In the genomic region with DNA sequence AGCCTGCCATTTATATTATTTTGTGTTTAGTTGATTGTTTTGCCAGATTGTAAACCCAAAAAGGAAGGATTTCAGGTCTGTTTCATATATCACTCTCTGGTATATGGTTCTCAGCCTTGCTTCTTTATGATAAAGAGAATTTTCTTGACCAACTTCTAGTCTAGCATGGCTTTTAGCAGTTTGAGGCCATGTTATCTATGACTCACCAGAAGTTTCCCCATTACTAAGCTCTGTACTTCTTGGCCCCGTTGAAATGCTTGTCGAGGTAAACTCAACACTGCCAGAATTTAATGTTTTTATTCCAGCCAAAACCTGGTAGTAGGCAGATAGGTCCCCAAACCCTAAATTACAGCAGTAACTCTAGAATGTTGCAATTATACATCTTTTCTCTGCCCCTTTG, we compare ENCODE assay signal across 8 mouse cellular contexts. TPM values are rescaled to one million over a fixed set of nuclear protein-coding genes. Genes with fewer than 3 reads are reported as not detected.
DNase-seq lines count a peak whose midpoint lies in the region; ATAC-seq and TF ChIP-seq lines count a peak whose summit lies in the region.

No protein-coding gene starts in this region.

- peaks cover 46% of the 10 kb centered on the region for H3K79me3 ChIP-seq in C2C12 (ENCODE audit: low read depth)

- peak overlapping the region; percentile 99 for H3K4me3 ChIP-seq in heart, embryonic 10.5 days
- H3K4me3 ChIP-seq in C2C12 (ENCODE audit: insufficient read depth, poor library complexity, severe bottlenecking): peak overlapping the region; percentile 96
- peak overlapping the region; percentile 67 for H3K4me3 ChIP-seq in forebrain, embryonic 15.5 days
- no peak overlapping the region for H3K4me3 ChIP-seq in liver, embryonic 14.5 days (ENCODE audit: insufficient read depth in 1 of 2, low read depth in 2 of 2, low read length in 2 of 2)

- TF ChIP-seq CTCF in C2C12 (IDR thresholded peaks at IDR 0.05; ENCODE audit: control insufficient read depth, insufficient read depth, insufficient read length): no peak
- TF ChIP-seq CTCF in liver, embryonic 14.5 days (IDR thresholded peaks at IDR 0.05; ENCODE audit: low read depth): no peak

- TF ChIP-seq EP300 in liver, embryonic 14.5 days (IDR thresholded peaks at IDR 0.05; ENCODE audit: low read depth): no peak

- peaks cover 37% of the 10 kb centered on the region for H3K4me1 ChIP-seq in heart, embryonic 10.5 days
- H3K4me1 ChIP-seq in forebrain, embryonic 15.5 days: peaks cover 37% of the 10 kb centered on the region
- H3K4me1 ChIP-seq in liver, embryonic 14.5 days (replicated peaks; ENCODE audit: control insufficient read depth in 2 of 2, insufficient read depth in 2 of 2, low read length in 1 of 2): peaks cover 40 to 43% of the 10 kb centered on the region in 2 experiments

- WGBS in heart, embryonic 10.5 days: 58% methylated on average over 2 of the region's 2 CpGs
- WGBS in forebrain, embryonic 15.5 days: 68% methylated on average over 2 of the region's 2 CpGs
- whole genome bisulfite sequencing in liver, embryonic 14.5 days (ENCODE audit: insufficient replicate concordance): 20% methylated on average over 2 of the region's 2 CpGs

- H3K4me2 ChIP-seq in forebrain, embryonic 15.5 days (replicated peaks): peak overlapping the region; percentile 62
- H3K4me2 ChIP-seq in liver, embryonic 14.5 days (ENCODE audit: low read depth): peak overlapping the region; percentile 78

- no peaks in the 10 kb centered on the region for H3K9me3 ChIP-seq in heart, embryonic 10.5 days
- no peaks in the 10 kb centered on the region for H3K9me3 ChIP-seq in forebrain, embryonic 15.5 days
- H3K9me3 ChIP-seq in liver, embryonic 14.5 days (ENCODE audit: control insufficient read depth, low read length): no peaks in the 10 kb centered on the region

- H3ac ChIP-seq in C2C12 (ENCODE audit: control insufficient read depth, insufficient read length, low read depth): no peak overlapping the region

- no peak overlapping the region for H3K9ac ChIP-seq in forebrain, embryonic 15.5 days (replicated peaks)
- H3K9ac ChIP-seq in liver, embryonic 14.5 days (replicated peaks): no peak overlapping the region

- no peak for DNase-seq in heart, embryonic 10.5 days (ENCODE audit: low spot score)
- no peak for DNase-seq in heart, postnatal 10 days
- DNase-seq in liver, embryonic 14.5 days (ENCODE audit: low read depth in 3 of 3, low spot score in 3 of 3): no peak
- no peak for DNase-seq in right cerebral cortex, adult 18-20 months
- DNase-seq in thymus, postnatal 36 days: no peak
- DNase-seq in left cerebral cortex, postnatal 10 days (ENCODE audit: extremely low spot score in 1 of 2, low spot score in 2 of 2): no peak

- H3K27me3 ChIP-seq in heart, embryonic 10.5 days (ENCODE audit: insufficient read depth, poor library complexity, severe bottlenecking): no peaks in the 10 kb centered on the region
- H3K27me3 ChIP-seq in C2C12 (ENCODE audit: control insufficient read depth, insufficient read depth, insufficient read length): no peaks in the 10 kb centered on the region
- H3K27me3 ChIP-seq in forebrain, embryonic 15.5 days: no peaks in the 10 kb centered on the region
- H3K27me3 ChIP-seq in liver, embryonic 14.5 days (ENCODE audit: control insufficient read depth, insufficient read depth, low read length): no peaks in the 10 kb centered on the region

- intact Hi-C loops in heart, postnatal 10 days (cut with DNase I): no loop called here
- intact Hi-C loops in left cerebral cortex, postnatal 10 days (cut with DNase I): no loop called here

- H3K36me3 ChIP-seq in heart, embryonic 10.5 days: peaks cover 8% of the 10 kb centered on the region
- H3K36me3 ChIP-seq in C2C12 (ENCODE audit: control insufficient read depth, insufficient read depth): peaks cover 7% of the 10 kb centered on the region
- 0 out of 2 replicates have a peak, but pooled peaks cover 2% of the 10 kb centered on the region for H3K36me3 ChIP-seq in forebrain, embryonic 15.5 days
- no peaks in the 10 kb centered on the region; the same call in 1 of the 2 replicates for H3K36me3 ChIP-seq in liver, embryonic 14.5 days (replicated peaks; ENCODE audit: control insufficient read depth, insufficient read depth, low read depth)

- no peak for ATAC-seq in forebrain, embryonic 15.5 days (replicated peaks)
- no peak for ATAC-seq in liver, embryonic 14.5 days (ENCODE audit: insufficient read depth)

- peak overlapping the region; percentile 92; the same call in 1 of the 2 replicates for H3K27ac ChIP-seq in heart, embryonic 10.5 days
- H3K27ac ChIP-seq in forebrain, embryonic 15.5 days (replicated peaks): no peak overlapping the region
- H3K27ac ChIP-seq in liver, embryonic 14.5 days: no peak overlapping the region

- H3K79me2 ChIP-seq in C2C12 (ENCODE audit: control insufficient read depth, insufficient read depth): peaks cover 55% of the 10 kb centered on the region

TF ChIP-seq in C2C12, 6 proteins besides CTCF, POLR2A, EP300 and RAD21:
- TF ChIP-seq USF1 (IDR thresholded peaks at IDR 0.05; ENCODE audit: low read depth) (no peak), MYOG (IDR thresholded peaks at IDR 0.05; ENCODE audit: control insufficient read depth, extremely low read depth, insufficient read length) (no peak), FOSL1 (IDR thresholded peaks at IDR 0.05; ENCODE audit: insufficient read depth, low read length, poor library complexity, severe bottlenecking) (no peak), MYOD1 (IDR thresholded peaks at IDR 0.05; ENCODE audit: control insufficient read depth, insufficient read length, low read depth) (no peak), CEBPB (IDR thresholded peaks at IDR 0.05; ENCODE audit: low read depth) (no peak), MAX (IDR thresholded peaks at IDR 0.05) (no peak)

RNA-seq across cellular contexts. Expression of gene Sec23ip, which starts 0.8 kb away (rescaled TPM):
- polyA plus RNA-seq in heart, embryonic 10.5 days (2016; fragmentation: Nextera tagmentation; extraction: Ambion mirVana): 37.4 and 42.7 TPM in 2 replicates
- 10 to 100 TPM; 29.3 to 30.0 TPM for total RNA-seq in heart, postnatal 10 days (2021)
- 21.2 TPM for polyA plus RNA-seq in C2C12 (2012; fragmentation: generic; extraction: Trizol)
- polyA plus RNA-seq in forebrain, embryonic 15.5 days (2015; fragmentation: Nextera tagmentation; extraction: Ambion mirVana): 35.8 and 35.9 TPM in 2 replicates
- polyA plus RNA-seq in liver, embryonic 14.5 days (2012; rRNA removed): 7.9 and 10.4 TPM in 2 replicates
- 14.7 and 15.7 TPM in 2 replicates for polyA plus RNA-seq in liver, embryonic 14.5 days (2014; fragmentation: Nextera tagmentation; extraction: Ambion mirVana)
- 10 to 100 TPM; 34.5 to 39.2 TPM for total RNA-seq in left cerebral cortex, postnatal 10 days (2021)

RNA-seq across cellular contexts. Expression of gene Mcmbp, which starts 3.6 kb away (rescaled TPM):
- 44.4 and 51.9 TPM in 2 replicates for polyA plus RNA-seq in heart, embryonic 10.5 days (2016; fragmentation: Nextera tagmentation; extraction: Ambion mirVana)
- 10 to 100 TPM; 33.1 to 35.9 TPM for total RNA-seq in heart, postnatal 10 days (2021)
- 24.3 TPM for polyA plus RNA-seq in C2C12 (2012; fragmentation: generic; extraction: Trizol)
- 61.0 and 61.5 TPM in 2 replicates for polyA plus RNA-seq in forebrain, embryonic 15.5 days (2015; fragmentation: Nextera tagmentation; extraction: Ambion mirVana)
- 9.0 and 12.6 TPM in 2 replicates for polyA plus RNA-seq in liver, embryonic 14.5 days (2012; rRNA removed)
- polyA plus RNA-seq in liver, embryonic 14.5 days (2014; fragmentation: Nextera tagmentation; extraction: Ambion mirVana): 22.0 and 22.1 TPM in 2 replicates
- 10 to 100 TPM; 27.5 to 27.7 TPM for total RNA-seq in left cerebral cortex, postnatal 10 days (2021)

Comparison
In these comparisons a context has a peak if more than half of its experiments do, and no peak if none do; other contexts are left out.
1. H3K4me3 ChIP-seq: peak in heart, embryonic 10.5 days (single experiment), C2C12 (single experiment) and forebrain, embryonic 15.5 days (single experiment); none in liver, embryonic 14.5 days (0 of 2).